Mouse (Mus musculus): ENCODE measurements around the gene Gm6377. TPM values are rescaled to one million over a fixed set of nuclear protein-coding genes. Genes with fewer than 3 reads are reported as not detected.

Gene Gm6377
- 0.03 TPM for polyA plus RNA-seq (2021)

- ATAC-seq = no peak
- DNase-seq (ENCODE audit: low read depth, low spot score) = no peak
- in situ Hi-C loops (cut with MboI; ENCODE audit: low pct_unique_long_range_greater_than_20kb) = no loop called here
- POLR2A ChIA-PET = no interaction called here
- TF ChIP-seq CTCF (IDR thresholded peaks at IDR 0.05) = no peak
- CTCF ChIA-PET = no interaction called here
- peaks cover 35% of the 10 kb centered on the region for H3K27me3 ChIP-seq
Observed at GRCm38 (mm10) chrX:109196468-109196867, at the start of gene Gm6377. TSS of gene Gm6377 (plus strand) at chrX:109196756.

- H3K27me3 ChIP-seq = peaks cover 41% of the 10 kb centered on the region
- ChIA-PET POLR2A (no interaction called here), CTCF (no interaction called here)
- DNase-seq (ENCODE audit: low read depth, low spot score) (no peak), ATAC-seq (no peak)
- in situ Hi-C loops (cut with MboI; ENCODE audit: low pct_unique_long_range_greater_than_20kb) = no loop called here
- no peak for TF ChIP-seq CTCF (IDR thresholded peaks at IDR 0.05)
Observed at GRCm38 (mm10) chrX:109147108-109147507, 49.4 kb upstream of the Gm6377 start.

- TF ChIP-seq CTCF (IDR thresholded peaks at IDR 0.05) = no peak
- CTCF ChIA-PET = no interaction called here
- ATAC-seq = no peak
- POLR2A ChIA-PET = no interaction called here
- peaks cover 45% of the 10 kb centered on the region for H3K27me3 ChIP-seq
- DNase-seq (ENCODE audit: low read depth, low spot score) = no peak
- in situ Hi-C loops (cut with MboI; ENCODE audit: low pct_unique_long_range_greater_than_20kb) = no loop called here
Observed at GRCm38 (mm10) chrX:109151228-109151627, 45.3 kb upstream of the Gm6377 start.

GRCm38 (mm10) chrX:109160326-109160725 lies 36.2 kb upstream of the Gm6377 start:
- no peak for TF ChIP-seq CTCF (IDR thresholded peaks at IDR 0.05)
- ChIA-PET CTCF (interaction anchor here (1.6 kb wide), 1 partner anchor 26 kb away, joined by 3 read pairs; no protein-coding TSS in a partner anchor), POLR2A (no interaction called here)
- DNase-seq (ENCODE audit: low read depth, low spot score) (no peak), ATAC-seq (no peak)
- in situ Hi-C loops (cut with MboI; ENCODE audit: low pct_unique_long_range_greater_than_20kb) = no loop called here
- H3K27me3 ChIP-seq = peaks cover 37% of the 10 kb centered on the region

GRCm38 (mm10) chrX:109160901-109161300 lies 35.7 kb upstream of the Gm6377 start:
- H3K27me3 ChIP-seq = peaks cover 43% of the 10 kb centered on the region
- ATAC-seq (no peak), DNase-seq (ENCODE audit: low read depth, low spot score) (no peak)
- CTCF ChIA-PET = interaction anchor here (1.6 kb wide), 1 partner anchor 26 kb away, joined by 3 read pairs; no protein-coding TSS in a partner anchor
- POLR2A ChIA-PET = no interaction called here
- in situ Hi-C loops (cut with MboI; ENCODE audit: low pct_unique_long_range_greater_than_20kb) = no loop called here
- TF ChIP-seq CTCF (IDR thresholded peaks at IDR 0.05) = no peak

GRCm38 (mm10) chrX:109175038-109175437 lies 21.5 kb upstream of the Gm6377 start:
- DNase-seq (ENCODE audit: low read depth, low spot score) (no peak), ATAC-seq (no peak)
- in situ Hi-C loops (cut with MboI; ENCODE audit: low pct_unique_long_range_greater_than_20kb) = no loop called here
- ChIA-PET CTCF (no interaction called here), POLR2A (interaction anchor here (1.3 kb wide), 1 partner anchor 10 kb away, joined by 3 read pairs; no protein-coding TSS in a partner anchor)
- H3K27me3 ChIP-seq = peaks cover 10% of the 10 kb centered on the region
- TF ChIP-seq CTCF (IDR thresholded peaks at IDR 0.05) = no peak

- CTCF ChIA-PET = interaction anchor here (0.7 kb wide), 1 partner anchor 9 kb away, joined by 3 read pairs; no protein-coding TSS in a partner anchor
- in situ Hi-C loops (cut with MboI; ENCODE audit: low pct_unique_long_range_greater_than_20kb) = no loop called here
- DNase-seq (ENCODE audit: low read depth, low spot score) = no peak
Observed at GRCm38 (mm10) chrX:109175470-109175869, 21.1 kb upstream of the Gm6377 start.

GRCm38 (mm10) chrX:109184706-109185478 lies 11.7 kb upstream of the Gm6377 start:
- no peak for TF ChIP-seq CTCF (IDR thresholded peaks at IDR 0.05)
- POLR2A ChIA-PET = interaction anchor here (0.6 kb wide), 1 partner anchor 23 kb away, joined by 4 read pairs; no protein-coding TSS in a partner anchor
- H3K27me3 ChIP-seq = peaks cover 32% of the 10 kb centered on the region
- CTCF ChIA-PET = no interaction called here
- ATAC-seq (peak; percentile 74), DNase-seq (ENCODE audit: low read depth, low spot score) (no peak)
- in situ Hi-C loops (cut with MboI; ENCODE audit: low pct_unique_long_range_greater_than_20kb) = loop anchor here (5.0 kb wide), 1 partner anchor 88 kb away; the partner anchor contains the start of gene Sh3bgrl

More at GRCm38 (mm10) chrX:109175470-109175869, 21.1 kb upstream of the Gm6377 start:
- POLR2A ChIA-PET = interaction anchor here (1.3 kb wide), 1 partner anchor 10 kb away, joined by 3 read pairs; no protein-coding TSS in a partner anchor
- no peak for ATAC-seq
- TF ChIP-seq CTCF (IDR thresholded peaks at IDR 0.05) = no peak
- peaks cover 10% of the 10 kb centered on the region for H3K27me3 ChIP-seq

- POLR2A ChIA-PET = no interaction called here
- TF ChIP-seq CTCF (IDR thresholded peaks at IDR 0.05) = no peak
- no peak for ATAC-seq
- in situ Hi-C loops (cut with MboI; ENCODE audit: low pct_unique_long_range_greater_than_20kb) = loop anchor here (5.0 kb wide), 1 partner anchor 92 kb away; the partner anchor contains the start of gene Sh3bgrl
- H3K27me3 ChIP-seq = peaks cover 31% of the 10 kb centered on the region
- DNase-seq (ENCODE audit: low read depth, low spot score) = no peak
- CTCF ChIA-PET = no interaction called here
Observed at GRCm38 (mm10) chrX:109189607-109190006, 6.9 kb upstream of the Gm6377 start.

- ATAC-seq (no peak), DNase-seq (ENCODE audit: low read depth, low spot score) (no peak)
- ChIA-PET CTCF (no interaction called here), POLR2A (no interaction called here)
- TF ChIP-seq CTCF (IDR thresholded peaks at IDR 0.05) = no peak
- in situ Hi-C loops (cut with MboI; ENCODE audit: low pct_unique_long_range_greater_than_20kb) = no loop called here
- peaks cover 26% of the 10 kb centered on the region for H3K27me3 ChIP-seq
Observed at GRCm38 (mm10) chrX:109190969-109191368, 5.6 kb upstream of the Gm6377 start.

GRCm38 (mm10) chrX:109191436-109191835 lies 5.1 kb upstream of the Gm6377 start:
- CTCF ChIA-PET = no interaction called here
- peaks cover 21% of the 10 kb centered on the region for H3K27me3 ChIP-seq
- POLR2A ChIA-PET = no interaction called here
- in situ Hi-C loops (cut with MboI; ENCODE audit: low pct_unique_long_range_greater_than_20kb) = no loop called here
- DNase-seq (ENCODE audit: low read depth, low spot score) (no peak), ATAC-seq (no peak)
- TF ChIP-seq CTCF (IDR thresholded peaks at IDR 0.05) = no peak
